Mouse (Mus musculus) liver, embryonic 15.5 days (tissue): Measurements from ENCODE around the gene Ube2t. TPM values are rescaled to one million over a fixed set of nuclear protein-coding genes. Genes with fewer than 3 reads are reported as not detected.

Source experiments
- ATAC-seq: fragments of 200-750 bp; cut with Nextera tagmentation; 2 replicates; pipeline ENCODE4 v1.8.0; 2017; ENCODE audit warnings: moderate number of reproducible peaks, mild to moderate bottlenecking, moderate library complexity; ENCODE audit not compliant: insufficient read depth
- H3K27ac ChIP-seq: fragments of 300-500 bp; sonication (generic); replicated peaks from 2 replicates; pipeline ENCODE4 v1.5.1; 2015; ENCODE audit warnings: mild to moderate bottlenecking, inconsistent platforms
- H3K27me3 ChIP-seq: fragments of 300-500 bp; sonication (generic); 2 replicates; pipeline ENCODE4 v1.6.1; 2015; ENCODE audit warnings: mild to moderate bottlenecking, inconsistent platforms
- H3K36me3 ChIP-seq: fragments of 300-500 bp; sonication (generic); replicated peaks from 2 replicates; pipeline ENCODE4 v1.6.1; 2015; ENCODE audit warnings: moderate library complexity, mild to moderate bottlenecking, inconsistent platforms
- H3K4me1 ChIP-seq: fragments of 300-500 bp; sonication (generic); replicated peaks from 2 replicates; pipeline ENCODE4 v1.6.1; 2015; ENCODE audit warnings: inconsistent platforms
- H3K4me2 ChIP-seq: fragments of 300-500 bp; sonication (generic); 2 replicates; pipeline ENCODE4 v1.6.1; 2015; ENCODE audit warnings: moderate library complexity, mild to moderate bottlenecking, inconsistent platforms
- H3K4me3 ChIP-seq: fragments of 300-500 bp; sonication (generic); replicated peaks from 2 replicates; pipeline ENCODE4 v1.5.1; 2015; ENCODE audit warnings: mild to moderate bottlenecking, inconsistent platforms
- H3K9ac ChIP-seq: fragments of 300-500 bp; sonication (generic); 2 replicates; pipeline ENCODE4 v1.6.1; 2015; ENCODE audit warnings: moderate library complexity, mild to moderate bottlenecking, inconsistent platforms
- H3K9me3 ChIP-seq: fragments of 300-500 bp; sonication (generic); replicated peaks from 2 replicates; pipeline ENCODE4 v1.6.1; 2016; ENCODE audit warnings: inconsistent platforms
- WGBS: fragments of 180-500 bp; shearing (Covaris S2); methylation state at CpG from one replicate; pipeline ENCODE4 v1.1.7; 2015; ENCODE audit warnings: mixed read lengths; ENCODE audit not compliant: insufficient replicate concordance; 5-methylcytosine and 5-hydroxymethylcytosine counted together
- polyA plus RNA-seq: library from polyadenylated mRNA; unstranded; fragments of >200 nt; fragmentation: Nextera tagmentation; extraction: Ambion mirVana; gene quantifications from 2 replicates; pipeline ENCODE4 v1.2.1, GENCODE M21; 2015

The Ube2t gene
- polyA plus RNA-seq, result 32.5 and 34.0 TPM in 2 replicates

DNA sequence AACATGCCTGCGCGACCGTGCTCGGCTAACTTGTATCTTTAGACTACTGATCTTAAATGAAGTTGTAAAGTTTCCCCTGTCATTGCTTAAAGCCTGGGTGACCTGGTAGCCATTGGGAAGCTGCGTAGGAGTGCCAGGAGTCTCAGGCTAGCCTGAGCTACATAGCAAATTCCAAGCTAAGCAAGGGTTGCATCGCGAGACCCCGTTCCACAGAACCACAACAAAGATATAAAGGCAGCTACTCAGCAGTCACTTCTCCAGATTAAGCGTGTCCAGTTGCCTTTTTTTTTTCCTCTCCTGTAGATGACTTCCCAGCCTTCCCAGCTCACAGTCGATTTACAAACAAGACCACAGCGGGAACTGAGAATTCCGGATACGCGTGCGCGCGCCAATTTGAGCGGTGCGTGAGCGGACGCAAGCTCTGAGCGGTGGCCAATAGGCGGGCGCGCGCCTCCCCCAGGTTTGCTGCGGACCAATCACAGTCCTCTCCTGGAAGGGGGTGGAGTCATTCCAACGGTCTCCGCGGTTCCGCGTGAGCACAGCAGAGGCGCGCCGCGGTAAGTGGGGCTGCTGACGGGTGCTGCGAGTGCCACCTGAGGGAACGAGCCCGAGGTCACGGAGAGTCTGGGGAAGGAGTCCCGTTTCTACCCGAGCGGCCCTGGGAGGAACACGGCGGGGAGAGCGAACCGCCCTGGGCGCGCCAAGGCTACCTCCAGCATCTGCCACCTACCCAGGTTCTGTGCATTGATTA is at the start of gene Ube2t:
Ube2t (plus strand) TSS at position 513 of the 751 bp plus-strand sequence.
- peak; percentile 100 for ATAC-seq
- 1% methylated on average over 50 of the region's 50 CpGs for WGBS
- Histone ChIP-seq H3K4me3 (peak within 1 kb of the TSS; percentile 82), H3K27ac (peak within 1 kb of the TSS; percentile 85), H3K36me3 (peaks cover 16% of the 10 kb centered on the region; the same call in 1 of the 2 replicates), H3K9me3 (no peaks in the 10 kb centered on the region), H3K9ac (peak within 1 kb of the TSS; percentile 76), H3K27me3 (no peaks in the 10 kb centered on the region), H3K4me2 (peak within 1 kb of the TSS; percentile 91), H3K4me1 (peaks cover 24% of the 10 kb centered on the region)

DNA sequence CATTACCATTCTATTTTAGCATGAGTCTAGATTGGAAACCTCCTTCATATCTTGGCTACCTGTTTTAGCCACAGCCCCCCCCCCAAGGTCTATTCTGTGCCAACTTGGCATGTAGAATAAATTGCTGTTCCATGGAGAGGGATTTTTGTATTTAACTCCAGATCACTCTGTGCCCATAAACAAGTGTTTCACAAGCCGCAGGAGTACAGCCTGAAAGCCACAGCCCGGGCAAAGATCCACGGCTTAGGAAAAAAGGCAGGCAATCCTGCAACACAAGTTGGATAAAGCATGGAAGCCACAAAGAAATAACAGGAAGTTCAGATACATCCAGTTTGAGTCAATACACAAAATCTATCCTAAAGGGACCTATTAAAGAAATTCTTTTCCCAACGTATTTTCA is 48.8 kb upstream of the Ube2t start:
- ATAC-seq, result no peak
- no peaks in the 10 kb centered on the region for H3K9me3 ChIP-seq
- H3K27me3 ChIP-seq, result no peaks in the 10 kb centered on the region
- no peaks in the 10 kb centered on the region for H3K36me3 ChIP-seq
- no peak overlapping the region for H3K27ac ChIP-seq
- no peak overlapping the region for H3K4me3 ChIP-seq
- 79% methylated on average over 4 of the region's 4 CpGs for WGBS
- H3K4me1 ChIP-seq, result no peaks in the 10 kb centered on the region
- no peak overlapping the region for H3K9ac ChIP-seq
- H3K4me2 ChIP-seq, result no peak overlapping the region

DNA sequence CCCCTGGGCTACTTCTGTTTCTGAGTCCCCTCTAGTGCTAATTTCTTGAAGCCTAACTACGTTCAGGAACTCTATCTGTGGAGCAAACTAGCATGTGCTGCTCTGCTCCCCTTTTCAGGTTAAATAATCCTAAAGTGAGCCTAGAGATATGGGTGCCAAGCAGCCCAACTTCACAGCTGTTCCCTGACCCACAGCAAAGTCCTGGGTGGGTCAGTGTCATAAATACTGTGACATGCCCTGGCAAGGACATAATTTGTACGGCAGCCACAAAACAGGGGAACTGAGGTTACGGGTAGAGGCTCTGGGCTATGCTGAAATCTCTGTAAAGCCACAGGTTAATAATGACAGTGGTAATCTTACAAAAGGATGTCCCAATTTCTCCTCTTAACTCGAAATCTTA is 46.9 kb upstream of the Ube2t start:
- Histone ChIP-seq H3K27ac (no peak overlapping the region), H3K4me1 (no peaks in the 10 kb centered on the region), H3K36me3 (no peaks in the 10 kb centered on the region), H3K4me3 (no peak overlapping the region), H3K27me3 (no peaks in the 10 kb centered on the region), H3K9me3 (no peaks in the 10 kb centered on the region), H3K9ac (no peak overlapping the region), H3K4me2 (no peak overlapping the region)
- ATAC-seq, result no peak
- 62% methylated on average over 4 of the region's 4 CpGs for WGBS

DNA sequence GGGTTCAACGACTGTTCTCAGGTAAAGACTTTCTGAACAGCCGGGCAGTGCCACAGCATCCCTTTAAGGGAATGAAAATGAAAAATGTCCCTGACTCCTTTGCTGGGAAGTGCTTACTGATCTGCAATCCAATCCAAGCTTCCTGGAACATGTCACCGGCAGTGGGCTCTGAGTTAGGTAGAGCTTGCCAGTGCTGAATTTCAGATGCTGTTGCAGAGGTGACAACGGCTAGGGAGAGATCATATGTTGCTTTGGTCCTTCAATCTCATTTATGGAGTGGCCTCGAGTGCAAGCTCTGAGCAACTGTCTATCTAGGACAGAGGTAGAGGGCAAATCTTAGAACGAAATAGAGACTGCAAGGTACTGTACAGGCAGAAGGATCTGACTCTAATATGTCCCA is 43.4 kb upstream of the Ube2t start:
- ATAC-seq, result no peak
- Histone ChIP-seq H3K9ac (no peak overlapping the region), H3K27ac (no peak overlapping the region), H3K36me3 (no peaks in the 10 kb centered on the region), H3K4me2 (no peak overlapping the region), H3K4me1 (0 out of 2 replicates have a peak, but pooled peaks cover 5% of the 10 kb centered on the region), H3K27me3 (no peaks in the 10 kb centered on the region), H3K9me3 (no peaks in the 10 kb centered on the region), H3K4me3 (no peak overlapping the region)
- WGBS, result 74% methylated on average over 6 of the region's 6 CpGs

- WGBS, result 65% methylated on average over 7 of the region's 7 CpGs
- Histone ChIP-seq H3K4me3 (no peak overlapping the region), H3K9ac (no peak overlapping the region), H3K9me3 (no peaks in the 10 kb centered on the region), H3K27me3 (no peaks in the 10 kb centered on the region), H3K36me3 (no peaks in the 10 kb centered on the region), H3K27ac (no peak overlapping the region), H3K4me1 (no peaks in the 10 kb centered on the region), H3K4me2 (no peak overlapping the region)
- ATAC-seq, result no peak
Observed at GRCm38 (mm10) chr1:134932431-134932830, 29.9 kb upstream of the Ube2t start.

GRCm38 (mm10) chr1:134936335-134936734 is 26.0 kb upstream of the Ube2t start:
- Histone ChIP-seq H3K4me1 (peaks cover 14% of the 10 kb centered on the region), H3K9me3 (no peaks in the 10 kb centered on the region), H3K27me3 (no peaks in the 10 kb centered on the region), H3K4me2 (no peak overlapping the region), H3K27ac (no peak overlapping the region), H3K36me3 (no peaks in the 10 kb centered on the region), H3K9ac (no peak overlapping the region), H3K4me3 (no peak overlapping the region)
- ATAC-seq, result no peak
- WGBS, result 69% methylated on average over 6 of the region's 6 CpGs

GRCm38 (mm10) chr1:134938233-134938632 is 24.1 kb upstream of the Ube2t start:
- Histone ChIP-seq H3K27me3 (no peaks in the 10 kb centered on the region), H3K4me2 (no peak overlapping the region), H3K4me3 (no peak overlapping the region), H3K36me3 (no peaks in the 10 kb centered on the region), H3K9ac (no peak overlapping the region), H3K4me1 (peaks cover 14% of the 10 kb centered on the region), H3K9me3 (no peaks in the 10 kb centered on the region), H3K27ac (no peak overlapping the region)
- 68% methylated on average over 1 of the region's 1 CpGs for WGBS
- no peak for ATAC-seq

GRCm38 (mm10) chr1:134940863-134941262 is 21.5 kb upstream of the Ube2t start:
- 60% methylated on average over 4 of the region's 4 CpGs for WGBS
- peaks cover 14% of the 10 kb centered on the region for H3K4me1 ChIP-seq
- H3K27me3 ChIP-seq, result no peaks in the 10 kb centered on the region
- no peak overlapping the region for H3K4me2 ChIP-seq
- no peaks in the 10 kb centered on the region for H3K9me3 ChIP-seq
- H3K36me3 ChIP-seq, result 0 out of 2 replicates have a peak, but pooled peaks cover 4% of the 10 kb centered on the region
- H3K4me3 ChIP-seq, result no peak overlapping the region
- H3K27ac ChIP-seq, result no peak overlapping the region
- no peak overlapping the region for H3K9ac ChIP-seq
- no peak for ATAC-seq

DNA sequence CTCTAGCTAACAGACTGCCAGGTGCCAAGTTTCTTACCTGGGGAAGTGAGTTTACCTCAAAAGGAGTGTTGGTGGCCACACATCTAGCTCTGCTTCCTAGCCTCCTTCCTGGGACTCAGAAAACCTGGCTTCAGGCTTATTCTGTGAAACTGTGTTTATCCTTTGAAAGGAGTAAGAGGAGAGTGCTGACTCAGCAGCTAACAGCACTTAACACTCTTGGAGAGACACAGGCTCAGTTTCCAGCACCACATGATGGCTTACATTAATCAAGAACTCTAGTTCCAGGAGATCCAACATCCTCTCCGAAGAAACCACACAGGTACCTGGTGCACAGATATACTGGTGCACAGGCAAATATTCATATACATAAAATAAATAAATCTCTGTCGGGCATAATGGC is 19.5 kb upstream of the Ube2t start:
- Histone ChIP-seq H3K9me3 (no peaks in the 10 kb centered on the region), H3K36me3 (0 out of 2 replicates have a peak, but pooled peaks cover 4% of the 10 kb centered on the region), H3K4me3 (no peak overlapping the region), H3K9ac (no peak overlapping the region), H3K27ac (no peak overlapping the region), H3K4me1 (peaks cover 22% of the 10 kb centered on the region), H3K27me3 (no peaks in the 10 kb centered on the region), H3K4me2 (no peak overlapping the region)
- no peak for ATAC-seq
- 72% methylated on average over 2 of the region's 2 CpGs for WGBS

DNA sequence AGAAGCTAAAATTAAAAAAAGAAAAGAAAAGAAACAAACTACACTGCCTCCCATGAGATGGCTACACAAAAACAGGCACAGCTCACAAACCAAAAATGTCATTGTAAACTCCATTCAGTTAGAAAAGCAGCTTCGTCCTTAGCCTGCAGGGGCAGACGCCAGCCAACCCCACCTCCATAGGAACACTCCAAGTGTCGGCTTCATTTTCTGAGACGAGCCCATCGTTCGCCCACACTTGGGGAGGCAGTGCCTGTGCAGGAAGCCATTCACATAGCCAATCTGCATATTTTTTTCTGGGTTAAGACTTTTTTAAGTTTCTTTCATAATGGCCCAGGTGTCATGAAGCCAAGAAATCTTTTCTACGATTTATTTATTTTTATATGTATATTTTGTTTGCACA is 14.8 kb upstream of the Ube2t start:
- H3K27ac ChIP-seq, result no peak overlapping the region
- no peak overlapping the region for H3K4me3 ChIP-seq
- no peak for ATAC-seq
- peaks cover 8% of the 10 kb centered on the region for H3K4me1 ChIP-seq
- H3K36me3 ChIP-seq, result 0 out of 2 replicates have a peak, but pooled peaks cover 6% of the 10 kb centered on the region
- H3K9me3 ChIP-seq, result no peaks in the 10 kb centered on the region
- no peak overlapping the region for H3K4me2 ChIP-seq
- WGBS, result 81% methylated on average over 7 of the region's 7 CpGs
- H3K27me3 ChIP-seq, result no peaks in the 10 kb centered on the region
- H3K9ac ChIP-seq, result no peak overlapping the region

DNA sequence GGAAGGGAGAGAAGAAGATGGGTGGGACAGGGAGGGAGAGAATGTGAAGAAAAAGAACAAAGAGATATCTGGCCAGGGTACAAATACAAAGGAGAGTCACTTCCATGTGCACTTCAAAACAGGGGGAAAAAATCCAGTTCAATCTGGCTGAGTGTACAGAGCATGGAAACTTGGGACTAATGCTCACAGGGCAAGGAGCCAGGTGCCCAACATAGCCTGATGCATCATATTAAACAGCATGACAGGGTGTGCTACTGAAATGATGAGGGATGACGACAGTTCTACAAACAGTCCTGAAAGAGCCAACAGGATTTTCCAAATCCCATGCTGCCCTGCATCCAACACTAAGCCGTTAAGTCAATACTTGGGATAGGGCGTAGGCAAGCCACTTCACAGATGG is 12.4 kb upstream of the Ube2t start:
- ATAC-seq, result no peak
- no peak overlapping the region for H3K4me3 ChIP-seq
- no peak overlapping the region for H3K9ac ChIP-seq

More for the DNA sequence above, 12.4 kb upstream of the Ube2t start:
- H3K27me3 ChIP-seq, result no peaks in the 10 kb centered on the region
- no peak overlapping the region for H3K4me2 ChIP-seq
- H3K4me1 ChIP-seq, result peaks cover 17% of the 10 kb centered on the region
- H3K36me3 ChIP-seq, result 0 out of 2 replicates have a peak, but pooled peaks cover 5% of the 10 kb centered on the region
- no peak overlapping the region for H3K27ac ChIP-seq
- no peaks in the 10 kb centered on the region for H3K9me3 ChIP-seq
- 79% methylated on average over 3 of the region's 3 CpGs for WGBS
